Mouse (Mus musculus): Measurements from ENCODE around the gene Ypel5. TPM values are rescaled to one million over a fixed set of nuclear protein-coding genes. Genes with fewer than 3 reads are reported as not detected.

Ypel5 gene
- total RNA-seq, 1 experiment, result 20.7 TPM

DNA sequence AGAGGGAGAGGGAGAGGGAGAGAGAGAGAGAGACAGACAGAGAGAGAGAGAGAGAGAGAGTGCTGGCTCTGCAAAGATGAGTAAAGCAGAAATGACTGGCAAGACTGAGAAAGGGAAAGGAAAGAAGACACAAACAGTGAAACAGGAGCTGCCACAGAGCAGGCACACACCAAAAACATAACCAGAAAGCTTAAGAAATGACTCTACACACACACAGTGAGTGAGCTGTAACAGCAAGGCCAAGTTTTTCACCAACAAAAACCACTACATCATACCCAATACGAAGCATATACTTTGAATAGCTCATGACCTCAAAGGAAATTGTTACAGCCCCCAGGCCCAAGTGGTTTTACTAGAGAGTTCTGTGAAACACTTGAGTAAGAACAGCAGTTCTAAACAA, 14.3 kb upstream of the Ypel5 start:
- H3K4me1 ChIP-seq (ENCODE audit: control insufficient read depth in 2 of 2, insufficient read depth in 2 of 2, low read length in 2 of 2, poor library complexity in 1 of 2), result no peaks in the 10 kb centered on the region
- H3K36me3 ChIP-seq (ENCODE audit: control insufficient read depth, insufficient read depth, low read length, poor library complexity, severe bottlenecking), result no peaks in the 10 kb centered on the region
- no peak for TF ChIP-seq MAFK (IDR thresholded peaks at IDR 0.05; ENCODE audit: insufficient read depth, low read depth, low read length)
- TF ChIP-seq CHD2 (IDR thresholded peaks at IDR 0.05; ENCODE audit: low read depth, low read length), result no peak
- H3K9me3 ChIP-seq (ENCODE audit: control insufficient read depth, insufficient read depth, low read depth, low read length), result peaks cover 6% of the 10 kb centered on the region; the same call in 1 of the 2 replicates
- DNase-seq (ENCODE audit: low read depth, low spot score), result no peak
- no peak overlapping the region for H3K27ac ChIP-seq (ENCODE audit: insufficient read depth, low read depth, low read length, poor library complexity, severe bottlenecking)
- H3K9ac ChIP-seq (ENCODE audit: insufficient read depth, low read depth, low read length, poor library complexity, severe bottlenecking), result no peak overlapping the region
- in situ Hi-C loops (cut with MboI; ENCODE audit: low sequenced_read_pairs in 2 of 2, unreplicated experiment in 2 of 2), result no loop called here
- no peak overlapping the region for H3K4me3 ChIP-seq (ENCODE audit: insufficient read depth in 1 of 2, low read depth in 1 of 2, low read length in 2 of 2, poor library complexity in 1 of 2, severe bottlenecking in 1 of 2)

DNA sequence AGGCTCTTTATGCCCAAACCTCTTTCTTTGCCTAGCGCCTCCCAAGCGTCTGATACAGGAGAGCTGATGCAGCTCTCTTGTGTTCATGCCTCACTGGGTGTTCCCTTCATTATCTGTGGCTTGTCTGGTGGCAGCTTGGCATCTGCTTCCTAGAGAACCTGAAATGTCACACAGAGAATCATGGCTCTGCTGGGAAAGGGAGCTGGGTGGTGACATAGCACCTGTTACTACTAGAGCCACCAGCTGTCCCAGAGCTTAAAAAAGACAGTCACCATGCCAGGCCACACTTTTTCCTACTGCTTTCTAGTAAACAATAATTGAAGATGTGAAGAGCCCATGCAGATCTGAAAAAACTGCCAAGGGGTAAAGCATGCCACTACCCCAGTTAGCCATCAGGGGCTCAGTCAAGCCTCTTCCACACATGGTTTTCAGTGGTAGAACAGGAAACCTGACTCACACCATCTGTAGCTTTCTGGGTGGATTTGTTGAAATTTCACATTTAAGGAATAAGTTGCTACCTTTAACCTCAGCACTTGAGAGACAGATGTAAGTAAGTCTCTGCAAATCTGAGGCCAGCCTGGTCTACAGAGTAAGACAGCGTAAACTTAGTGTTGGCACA, 9.2 kb upstream of the Ypel5 start:
- Histone ChIP-seq H3K36me3 (ENCODE audit: control insufficient read depth, insufficient read depth, low read length, poor library complexity, severe bottlenecking) (no peaks in the 10 kb centered on the region), H3K9ac (ENCODE audit: insufficient read depth, low read depth, low read length, poor library complexity, severe bottlenecking) (no peak overlapping the region), H3K9me3 (ENCODE audit: control insufficient read depth, insufficient read depth, low read depth, low read length) (peaks cover 6% of the 10 kb centered on the region; the same call in 1 of the 2 replicates), H3K4me1 (ENCODE audit: control insufficient read depth in 2 of 2, insufficient read depth in 2 of 2, low read length in 2 of 2, poor library complexity in 1 of 2) (no peaks in the 10 kb centered on the region), H3K4me3 (ENCODE audit: insufficient read depth in 1 of 2, low read depth in 1 of 2, low read length in 2 of 2, poor library complexity in 1 of 2, severe bottlenecking in 1 of 2) (no peak overlapping the region), H3K27ac (ENCODE audit: insufficient read depth, low read depth, low read length, poor library complexity, severe bottlenecking) (no peak overlapping the region)
- in situ Hi-C loops (cut with MboI; ENCODE audit: low sequenced_read_pairs in 2 of 2, unreplicated experiment in 2 of 2), result no loop called here
- no peak for DNase-seq (ENCODE audit: low read depth, low spot score)
- no peak for TF ChIP-seq CHD2 (IDR thresholded peaks at IDR 0.05; ENCODE audit: low read depth, low read length)
- no peak for TF ChIP-seq MAFK (IDR thresholded peaks at IDR 0.05; ENCODE audit: insufficient read depth, low read depth, low read length)
- no peak for TF ChIP-seq ZC3H11A (IDR thresholded peaks at IDR 0.05; ENCODE audit: borderline replicate concordance, low read depth, low read length)
- TF ChIP-seq HCFC1 (IDR thresholded peaks at IDR 0.05; ENCODE audit: borderline replicate concordance, insufficient read depth, low read length), result no peak
- no peak for TF ChIP-seq ZNF384 (IDR thresholded peaks at IDR 0.05; ENCODE audit: low read depth, low read length)

DNA sequence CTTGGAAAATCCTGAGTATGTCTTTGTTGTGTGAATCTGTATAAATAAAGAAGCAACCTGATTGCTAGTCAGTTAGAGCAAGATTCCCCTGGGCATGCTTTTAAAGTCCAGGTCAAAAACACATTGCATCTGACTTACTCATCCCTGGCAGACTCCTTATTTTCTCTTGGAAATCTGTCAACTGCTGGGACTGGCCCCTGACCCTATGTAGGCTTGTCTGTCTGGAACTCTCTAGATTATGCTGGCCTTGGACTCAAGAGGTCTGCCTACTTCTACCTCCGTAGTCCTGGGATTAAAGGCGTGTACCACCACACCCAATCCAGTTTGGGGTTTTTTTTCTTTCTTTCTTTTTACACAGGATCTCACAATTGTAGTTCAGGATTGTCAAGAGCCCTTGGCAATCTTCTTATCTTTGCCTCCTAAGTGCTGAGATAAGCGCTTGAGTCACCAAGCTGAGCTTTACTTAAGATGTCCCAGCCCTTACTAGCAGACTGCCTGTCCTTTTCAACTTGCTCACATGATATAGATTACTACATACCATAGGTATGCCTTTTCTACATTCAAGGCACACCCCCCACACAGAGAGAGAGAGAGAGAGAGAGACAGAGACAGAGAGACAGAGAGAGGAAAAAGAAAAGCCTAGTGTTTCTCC, 8.1 kb upstream of the Ypel5 start:
- H3K9ac ChIP-seq (ENCODE audit: insufficient read depth, low read depth, low read length, poor library complexity, severe bottlenecking), result no peak overlapping the region
- H3K36me3 ChIP-seq (ENCODE audit: control insufficient read depth, insufficient read depth, low read length, poor library complexity, severe bottlenecking), result no peaks in the 10 kb centered on the region
- in situ Hi-C loops (cut with MboI; ENCODE audit: low sequenced_read_pairs in 2 of 2, unreplicated experiment in 2 of 2), result no loop called here
- no peaks in the 10 kb centered on the region for H3K4me1 ChIP-seq (ENCODE audit: control insufficient read depth in 2 of 2, insufficient read depth in 2 of 2, low read length in 2 of 2, poor library complexity in 1 of 2)
- peaks cover 6% of the 10 kb centered on the region; the same call in 1 of the 2 replicates for H3K9me3 ChIP-seq (ENCODE audit: control insufficient read depth, insufficient read depth, low read depth, low read length)
- H3K27ac ChIP-seq (ENCODE audit: insufficient read depth, low read depth, low read length, poor library complexity, severe bottlenecking), result no peak overlapping the region
- TF ChIP-seq MAFK (IDR thresholded peaks at IDR 0.05; ENCODE audit: insufficient read depth, low read depth, low read length) (no peak), ZNF384 (IDR thresholded peaks at IDR 0.05; ENCODE audit: low read depth, low read length) (no peak), CHD2 (IDR thresholded peaks at IDR 0.05; ENCODE audit: low read depth, low read length) (no peak), HCFC1 (IDR thresholded peaks at IDR 0.05; ENCODE audit: borderline replicate concordance, insufficient read depth, low read length) (no peak), ZC3H11A (IDR thresholded peaks at IDR 0.05; ENCODE audit: borderline replicate concordance, low read depth, low read length) (no peak)
- no peak for DNase-seq (ENCODE audit: low read depth, low spot score)
- H3K4me3 ChIP-seq (ENCODE audit: insufficient read depth in 1 of 2, low read depth in 1 of 2, low read length in 2 of 2, poor library complexity in 1 of 2, severe bottlenecking in 1 of 2), result no peak overlapping the region

DNA sequence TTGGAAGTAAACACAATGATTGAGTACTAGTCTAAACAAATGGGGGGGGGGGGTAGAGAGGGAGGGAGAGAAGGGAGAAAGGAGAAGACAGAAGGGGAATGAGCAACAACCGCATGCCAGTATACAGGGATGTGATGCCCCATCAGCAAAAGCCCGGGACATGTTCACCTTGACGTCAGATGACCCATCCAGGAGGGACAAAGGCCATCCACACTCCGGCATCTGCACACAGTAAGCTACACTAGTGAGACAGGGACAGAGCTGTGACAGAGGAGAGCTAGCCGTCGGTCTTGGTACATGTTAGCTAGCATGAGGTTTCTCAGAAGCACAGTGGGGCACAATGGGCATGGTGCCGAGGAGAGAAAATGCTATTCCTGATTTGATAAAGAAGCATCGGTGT, 7.6 kb upstream of the Ypel5 start:
- in situ Hi-C loops (cut with MboI; ENCODE audit: low sequenced_read_pairs in 2 of 2, unreplicated experiment in 2 of 2), result no loop called here
- H3K4me3 ChIP-seq (ENCODE audit: insufficient read depth in 1 of 2, low read depth in 1 of 2, low read length in 2 of 2, poor library complexity in 1 of 2, severe bottlenecking in 1 of 2), result no peak overlapping the region
- no peaks in the 10 kb centered on the region for H3K36me3 ChIP-seq (ENCODE audit: control insufficient read depth, insufficient read depth, low read length, poor library complexity, severe bottlenecking)
- H3K4me1 ChIP-seq (ENCODE audit: control insufficient read depth in 2 of 2, insufficient read depth in 2 of 2, low read length in 2 of 2, poor library complexity in 1 of 2), result no peaks in the 10 kb centered on the region
- H3K27ac ChIP-seq (ENCODE audit: insufficient read depth, low read depth, low read length, poor library complexity, severe bottlenecking), result no peak overlapping the region
- H3K9ac ChIP-seq (ENCODE audit: insufficient read depth, low read depth, low read length, poor library complexity, severe bottlenecking), result no peak overlapping the region
- TF ChIP-seq ZNF384 (IDR thresholded peaks at IDR 0.05; ENCODE audit: low read depth, low read length), result no peak
- TF ChIP-seq ZC3H11A (IDR thresholded peaks at IDR 0.05; ENCODE audit: borderline replicate concordance, low read depth, low read length), result no peak
- no peak for DNase-seq (ENCODE audit: low read depth, low spot score)
- peaks cover 6% of the 10 kb centered on the region; the same call in 1 of the 2 replicates for H3K9me3 ChIP-seq (ENCODE audit: control insufficient read depth, insufficient read depth, low read depth, low read length)

All from ES-E14 (cell line).